Mouse (Mus musculus) limb, embryonic 11.5 days (tissue): ENCODE data around the gene Celf2. TPM values are rescaled to one million over a fixed set of nuclear protein-coding genes. Genes with fewer than 3 reads are reported as not detected.

ENCODE experiments used
- ATAC-seq: fragments of 200-750 bp; cut with Nextera tagmentation; 2 replicates; pipeline ENCODE4 v1.8.0; 2017; ENCODE audit warnings: low read depth; ENCODE audit not compliant: insufficient number of reproducible peaks, low FRiP score, low TSS enrichment
- DNase-seq: peaks from one replicate; pipeline ENCODE4 v3.0.0-alpha.2; 2015; ENCODE audit warnings: low spot score
- H3K27ac ChIP-seq: fragments of 300-500 bp; sonication (generic); replicated peaks from 2 replicates; pipeline ENCODE4 v1.5.1; 2014; ENCODE audit warnings: low read depth, mild to moderate bottlenecking, low read length
- H3K27me3 ChIP-seq: fragments of 300-500 bp; sonication (generic); 2 replicates; pipeline ENCODE4 v1.6.1; 2014; ENCODE audit warnings: mild to moderate bottlenecking, low read length, mixed read lengths; ENCODE audit not compliant: control insufficient read depth, insufficient read depth
- H3K36me3 ChIP-seq: fragments of 300-500 bp; sonication (generic); 2 replicates; pipeline ENCODE4 v1.6.1; 2014; ENCODE audit warnings: mild to moderate bottlenecking, low read length, moderate library complexity, mixed read lengths; ENCODE audit not compliant: control insufficient read depth, insufficient read depth
- H3K4me1 ChIP-seq: fragments of 300-500 bp; sonication (generic); 2 replicates; pipeline ENCODE4 v1.6.1; 2014; ENCODE audit warnings: low read length, mixed read lengths; ENCODE audit not compliant: control insufficient read depth, insufficient read depth
- H3K4me2 ChIP-seq: fragments of 300-500 bp; sonication (generic); 2 replicates; pipeline ENCODE4 v1.6.1; 2014; ENCODE audit warnings: low read depth, mild to moderate bottlenecking, moderate library complexity; ENCODE audit not compliant: severe bottlenecking
- H3K4me3 ChIP-seq: fragments of 300-500 bp; sonication (generic); 2 replicates; pipeline ENCODE4 v1.5.1; 2014; ENCODE audit warnings: low read depth, low read length
- H3K9ac ChIP-seq: fragments of 300-500 bp; sonication (generic); 2 replicates; pipeline ENCODE4 v1.6.1; 2014; ENCODE audit warnings: mild to moderate bottlenecking, low read length
- H3K9me3 ChIP-seq: fragments of 300-500 bp; sonication (generic); 2 replicates; pipeline ENCODE4 v1.6.1; 2016; ENCODE audit warnings: low read length; ENCODE audit not compliant: control insufficient read depth
- WGBS: fragments of 180-500 bp; shearing (Covaris S2); extraction: QIAGEN DNeasy Blood & Tissue Kit; methylation state at CpG from one replicate; pipeline ENCODE4 v1.1.7; 2014; 5-methylcytosine and 5-hydroxymethylcytosine counted together
- polyA plus RNA-seq: library from polyadenylated mRNA; unstranded; fragments of >200 nt; fragmentation: Nextera tagmentation; extraction: Ambion mirVana; gene quantifications from 2 replicates; pipeline ENCODE4 v1.2.1, GENCODE M21; 2014

Celf2 gene
- polyA plus RNA-seq, 1 experiment from 2014 or later, result 24.1 TPM

GRCm38 (mm10) chr2:7051090-7051489, 458.3 kb downstream of the Celf2 start:
- Histone ChIP-seq H3K9me3 (no peaks in the 10 kb centered on the region), H3K4me1 (no peaks in the 10 kb centered on the region), H3K4me3 (no peak overlapping the region), H3K9ac (no peak overlapping the region), H3K4me2 (no peak overlapping the region), H3K27ac (no peak overlapping the region), H3K36me3 (no peaks in the 10 kb centered on the region), H3K27me3 (no peaks in the 10 kb centered on the region)
- no peak for ATAC-seq
- 93% methylated on average over 5 of the region's 5 CpGs for WGBS
- no peak for DNase-seq

DNA sequence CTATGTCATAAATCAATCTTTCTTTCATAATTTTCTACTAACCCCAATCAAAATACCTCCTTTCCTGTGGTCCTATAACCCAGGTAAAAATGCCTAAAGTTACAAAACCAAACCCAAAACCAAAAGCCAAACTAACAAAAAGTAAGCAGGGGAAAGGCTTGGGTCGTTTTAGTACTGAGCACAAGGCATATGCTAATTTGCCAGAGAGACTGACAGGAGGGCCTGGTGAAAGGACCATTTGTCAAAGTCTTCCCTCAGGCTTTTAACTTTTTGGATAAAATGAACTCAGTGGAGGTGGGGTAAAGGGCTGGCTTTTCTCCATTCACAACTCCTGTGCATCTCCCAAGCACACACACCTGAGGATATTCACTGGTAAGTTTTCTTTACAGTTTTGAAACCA, 463.2 kb downstream of the Celf2 start:
- H3K9ac ChIP-seq, result no peak overlapping the region
- H3K9me3 ChIP-seq, result no peaks in the 10 kb centered on the region
- DNase-seq (no peak), ATAC-seq (no peak)
- H3K27me3 ChIP-seq, result no peaks in the 10 kb centered on the region
- H3K36me3 ChIP-seq, result no peaks in the 10 kb centered on the region
- H3K4me1 ChIP-seq, result no peaks in the 10 kb centered on the region
- no peak overlapping the region for H3K4me3 ChIP-seq
- no peak overlapping the region for H3K4me2 ChIP-seq
- no peak overlapping the region for H3K27ac ChIP-seq
- WGBS, result 9% methylated on average over 1 of the region's 1 CpGs

DNA sequence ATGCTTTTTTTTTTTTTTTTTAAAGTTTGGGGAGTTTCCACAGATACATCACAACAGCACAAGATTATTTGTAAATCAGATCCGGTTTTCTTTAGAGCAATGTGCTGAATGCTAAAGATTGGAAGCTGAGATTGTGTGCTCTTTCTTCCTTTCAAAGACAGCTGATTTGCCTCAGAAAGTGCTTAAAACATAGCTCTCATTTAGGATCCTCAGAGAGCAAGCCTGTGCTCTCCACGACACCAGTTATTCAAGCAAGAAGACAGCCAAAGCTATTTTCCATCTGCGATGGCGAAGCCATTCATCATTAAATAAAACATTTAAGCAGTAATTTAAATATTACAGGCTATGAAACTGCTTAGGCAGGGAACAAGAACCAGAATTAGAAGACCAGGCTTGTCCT, 463.8 kb downstream of the Celf2 start:
- Histone ChIP-seq H3K4me1 (no peaks in the 10 kb centered on the region), H3K36me3 (no peaks in the 10 kb centered on the region), H3K27me3 (no peaks in the 10 kb centered on the region), H3K9ac (no peak overlapping the region), H3K27ac (no peak overlapping the region), H3K4me2 (no peak overlapping the region), H3K9me3 (no peaks in the 10 kb centered on the region), H3K4me3 (no peak overlapping the region)
- 89% methylated on average over 4 of the region's 4 CpGs for WGBS
- ATAC-seq (no peak), DNase-seq (no peak)

- H3K4me1 ChIP-seq, result no peaks in the 10 kb centered on the region
- no peak overlapping the region for H3K9ac ChIP-seq
- H3K4me3 ChIP-seq, result no peak overlapping the region
- no peak overlapping the region for H3K27ac ChIP-seq
- WGBS, result 75% methylated on average over 6 of the region's 6 CpGs
- no peaks in the 10 kb centered on the region for H3K27me3 ChIP-seq
- DNase-seq (no peak), ATAC-seq (no peak)
- no peaks in the 10 kb centered on the region for H3K9me3 ChIP-seq
- no peaks in the 10 kb centered on the region for H3K36me3 ChIP-seq
- H3K4me2 ChIP-seq, result no peak overlapping the region
These were observed 465.4 kb downstream of the Celf2 start for GRCm38 (mm10) chr2:7043770-7044459.

DNA sequence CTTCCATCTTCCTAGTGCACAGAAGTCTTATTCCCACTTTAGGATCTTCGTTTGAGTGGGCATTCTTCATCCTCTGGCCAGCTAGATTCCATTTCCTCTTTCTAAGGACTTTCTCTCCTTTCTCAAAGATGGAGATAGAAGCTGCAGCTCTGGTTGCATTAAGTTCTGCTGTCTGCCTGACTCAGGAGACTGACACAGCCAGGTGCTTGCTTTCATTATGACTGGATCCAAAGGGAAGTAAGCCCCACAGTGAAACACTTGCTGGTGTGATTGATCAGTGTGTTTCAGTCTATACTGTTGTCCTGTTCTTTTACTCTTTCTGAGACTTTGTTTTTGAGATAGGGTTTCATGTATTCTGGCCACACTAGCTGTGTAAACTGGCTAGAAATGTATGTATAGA, 468.4 kb downstream of the Celf2 start:
- no peak for ATAC-seq
- H3K27me3 ChIP-seq, result no peaks in the 10 kb centered on the region
- H3K27ac ChIP-seq, result no peak overlapping the region
- H3K4me1 ChIP-seq, result no peaks in the 10 kb centered on the region
- no peak overlapping the region for H3K4me2 ChIP-seq
- no peaks in the 10 kb centered on the region for H3K9me3 ChIP-seq
- no peak for DNase-seq
- H3K9ac ChIP-seq, result no peak overlapping the region
- no peak overlapping the region for H3K4me3 ChIP-seq
- WGBS, result 59% methylated on average over 1 of the region's 1 CpGs
- no peaks in the 10 kb centered on the region for H3K36me3 ChIP-seq

GRCm38 (mm10) chr2:7038991-7039390, 470.4 kb downstream of the Celf2 start:
- ATAC-seq (no peak), DNase-seq (no peak)
- Histone ChIP-seq H3K9ac (no peak overlapping the region), H3K27ac (no peak overlapping the region), H3K27me3 (no peaks in the 10 kb centered on the region), H3K4me1 (no peaks in the 10 kb centered on the region), H3K4me3 (no peak overlapping the region), H3K4me2 (no peak overlapping the region), H3K36me3 (no peaks in the 10 kb centered on the region), H3K9me3 (no peaks in the 10 kb centered on the region)
- WGBS, result 95% methylated on average over 4 of the region's 4 CpGs

DNA sequence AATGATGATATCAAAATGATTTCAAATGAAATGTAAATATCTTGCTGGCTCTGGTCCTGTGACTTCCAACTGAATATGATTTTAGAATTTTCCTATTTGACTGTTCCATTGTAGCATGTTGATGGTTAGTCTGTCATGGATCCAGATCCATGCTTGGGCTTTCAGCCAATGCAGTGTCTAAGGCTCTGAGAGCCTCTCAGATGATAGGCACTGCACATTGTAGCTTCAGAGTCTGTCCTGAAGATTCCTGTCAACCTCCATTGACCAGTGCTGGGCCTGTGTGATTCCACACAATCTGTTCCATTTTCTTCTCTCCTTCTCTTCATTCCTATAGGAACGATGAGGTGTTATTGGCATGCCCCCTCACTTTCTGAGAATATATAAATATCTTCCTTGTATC, 478.0 kb downstream of the Celf2 start:
- H3K4me1 ChIP-seq, result no peaks in the 10 kb centered on the region
- H3K36me3 ChIP-seq, result no peaks in the 10 kb centered on the region
- no peak overlapping the region for H3K27ac ChIP-seq
- H3K9ac ChIP-seq, result no peak overlapping the region
- H3K4me2 ChIP-seq, result no peak overlapping the region
- WGBS, result 96% methylated on average over 1 of the region's 1 CpGs
- no peaks in the 10 kb centered on the region for H3K27me3 ChIP-seq
- no peak overlapping the region for H3K4me3 ChIP-seq
- ATAC-seq (no peak), DNase-seq (no peak)
- H3K9me3 ChIP-seq, result no peaks in the 10 kb centered on the region

DNA sequence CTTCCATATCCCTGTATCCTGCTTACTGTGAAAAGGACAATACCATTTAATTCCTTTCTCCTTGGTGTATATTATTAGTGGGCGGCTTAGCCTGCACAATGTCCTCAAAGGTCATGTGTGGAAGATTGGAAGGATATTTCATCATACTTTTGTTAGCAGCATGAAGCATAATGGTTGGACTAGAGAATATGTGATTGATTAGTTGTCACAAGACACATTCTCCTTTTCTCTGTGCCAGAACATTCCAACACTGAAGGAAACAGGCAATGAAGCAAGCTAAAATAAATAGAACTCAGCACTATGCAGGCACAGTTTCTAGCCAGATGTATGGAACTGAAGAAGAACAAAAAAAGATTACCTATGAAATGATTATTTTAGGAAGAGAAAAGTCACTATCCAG, 482.6 kb downstream of the Celf2 start:
- ATAC-seq, result no peak
- no peaks in the 10 kb centered on the region for H3K27me3 ChIP-seq
- no peaks in the 10 kb centered on the region for H3K4me1 ChIP-seq
- 91% methylated on average over 1 of the region's 1 CpGs for WGBS
- DNase-seq, result no peak
- H3K27ac ChIP-seq, result no peak overlapping the region
- H3K9me3 ChIP-seq, result no peaks in the 10 kb centered on the region
- H3K9ac ChIP-seq, result no peak overlapping the region
- no peak overlapping the region for H3K4me2 ChIP-seq
- no peaks in the 10 kb centered on the region for H3K36me3 ChIP-seq
- H3K4me3 ChIP-seq, result no peak overlapping the region

DNA sequence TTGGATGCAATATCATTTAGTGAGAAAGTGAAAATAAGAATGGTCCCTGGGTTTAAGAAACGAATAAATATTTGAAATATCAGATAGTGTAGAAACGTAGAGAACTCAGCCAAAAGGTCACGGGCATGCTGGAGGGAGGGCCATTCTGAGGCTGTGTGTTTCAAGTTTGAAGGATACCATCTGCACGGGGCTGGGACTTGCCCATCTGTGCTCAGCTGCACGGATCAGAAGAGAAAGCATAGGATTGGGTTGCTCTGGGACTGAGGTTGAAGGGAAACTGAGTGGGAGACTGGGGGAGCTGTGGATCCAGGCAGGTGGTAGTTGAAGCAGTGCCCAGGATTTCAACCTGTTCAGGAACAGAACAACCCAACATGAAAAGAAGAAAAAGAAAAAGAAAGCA, 483.8 kb downstream of the Celf2 start:
- Histone ChIP-seq H3K4me2 (no peak overlapping the region), H3K9ac (no peak overlapping the region)
- ATAC-seq, result no peak

More for the DNA sequence above, 483.8 kb downstream of the Celf2 start:
- no peak overlapping the region for H3K4me3 ChIP-seq
- H3K9me3 ChIP-seq, result no peaks in the 10 kb centered on the region
- WGBS, result 76% methylated on average over 5 of the region's 5 CpGs
- H3K27ac ChIP-seq, result no peak overlapping the region
- no peaks in the 10 kb centered on the region for H3K4me1 ChIP-seq
- no peak for DNase-seq
- no peaks in the 10 kb centered on the region for H3K36me3 ChIP-seq
- no peaks in the 10 kb centered on the region for H3K27me3 ChIP-seq
